Mouse (Mus musculus): ENCODE measurements around the gene Sfxn3. TPM values are rescaled to one million over a fixed set of nuclear protein-coding genes. Genes with fewer than 3 reads are reported as not detected.

Gene Sfxn3
- total and polyA plus RNA-seq, 3 experiments, result 5.0 to 10.6 TPM; not detected in 1

GRCm38 (mm10) chr19:45047935-45048643 is 786 bp downstream of the Sfxn3 start (continued):
- TF ChIP-seq ZKSCAN1 (IDR thresholded peaks at IDR 0.05; ENCODE audit: low read depth, low read length), result no peak
- TF ChIP-seq USF1 (IDR thresholded peaks at IDR 0.05; ENCODE audit: low read depth, low read length), result no peak
- no peak for TF ChIP-seq ZC3H11A (IDR thresholded peaks at IDR 0.05; ENCODE audit: low read depth, low read length)
- TF ChIP-seq SIN3A (IDR thresholded peaks at IDR 0.05; ENCODE audit: low read length), result peak; percentile 75

- Histone ChIP-seq H3K79me2 (ENCODE audit: control insufficient read depth, insufficient read depth, low read length, poor library complexity) (no peaks in the 10 kb centered on the region), H3K27me3 (ENCODE audit: control insufficient read depth in 1 of 2, insufficient read depth in 2 of 2, low read length in 2 of 2) (peaks cover 0 to under 1% of the 10 kb centered on the region in 2 experiments; a peak in 1 of 4 replicates), H3K36me3 (ENCODE audit: control insufficient read depth in 1 of 2, insufficient read depth in 2 of 2, low read length in 2 of 2) (peaks cover 0 to 5% of the 10 kb centered on the region in 2 experiments; a peak in 1 of 4 replicates), H3K4me3 (ENCODE audit: control insufficient read depth in 1 of 2, insufficient read depth in 1 of 2, low read depth in 2 of 2, low read length in 2 of 2) (peak overlapping the region; percentile 63 to 69), H3K9me3 (replicated peaks; ENCODE audit: insufficient read depth, low read length) (no peaks in the 10 kb centered on the region), H3K4me1 (ENCODE audit: control insufficient read depth in 1 of 2, insufficient read depth in 2 of 2, low read length in 2 of 2) (peaks cover 5 to 13% of the 10 kb centered on the region in 2 experiments; a peak in 3 of 4 replicates), H3K9ac (ENCODE audit: control insufficient read depth, low read depth, low read length, poor library complexity, severe bottlenecking) (peak overlapping the region; percentile 71), H3K27ac (ENCODE audit: control insufficient read depth, low read depth, low read length) (peak overlapping the region; percentile 94)
- TF ChIP-seq TCF12 (IDR thresholded peaks at IDR 0.05; ENCODE audit: low read depth, low read length) (0 out of 2 replicates have a peak, but pooled peaks have one; percentile 20), KAT2A (conservative IDR thresholded peaks at IDR 0.05; ENCODE audit: low read depth, low read length) (no peak)
- no peak for DNase-seq (ENCODE audit: low read depth, low spot score)
These were observed 1.5 kb downstream of the Sfxn3 start for GRCm38 (mm10) chr19:45048644-45049365.

GRCm38 (mm10) chr19:45049523-45049922 is 2.2 kb downstream of the Sfxn3 start:
- TF ChIP-seq NRF1 (IDR thresholded peaks at IDR 0.05; ENCODE audit: insufficient read depth, low read depth, low read length, poor library complexity, severe bottlenecking) (no peak), ZNF384 (IDR thresholded peaks at IDR 0.05; ENCODE audit: low read depth, low read length) (no peak), TCF12 (IDR thresholded peaks at IDR 0.05; ENCODE audit: low read depth, low read length) (no peak), ZC3H11A (IDR thresholded peaks at IDR 0.05; ENCODE audit: low read depth, low read length) (no peak), TBP (IDR thresholded peaks at IDR 0.05; ENCODE audit: low read depth, low read length) (no peak), MAX (IDR thresholded peaks at IDR 0.05; ENCODE audit: low read length) (no peak), ZKSCAN1 (IDR thresholded peaks at IDR 0.05; ENCODE audit: low read depth, low read length) (no peak), BHLHE40 (IDR thresholded peaks at IDR 0.05; ENCODE audit: borderline replicate concordance, low read depth, low read length) (no peak), JUND (IDR thresholded peaks at IDR 0.05; ENCODE audit: low read depth, low read length) (no peak), SIN3A (IDR thresholded peaks at IDR 0.05; ENCODE audit: low read length) (no peak), GABPA (IDR thresholded peaks at IDR 0.05; ENCODE audit: low read depth, low read length) (no peak), NELFE (IDR thresholded peaks at IDR 0.05; ENCODE audit: low read depth, low read length) (no peak), MEF2A (IDR thresholded peaks at IDR 0.05; ENCODE audit: extremely low read depth, insufficient replicate concordance, low read depth, low read length, poor library complexity, severe bottlenecking) (no peak), RCOR1 (IDR thresholded peaks at IDR 0.05; ENCODE audit: low read depth, low read length) (no peak), USF1 (IDR thresholded peaks at IDR 0.05; ENCODE audit: low read depth, low read length) (no peak), MAZ (IDR thresholded peaks at IDR 0.05; ENCODE audit: low read depth, low read length) (no peak), MYB (IDR thresholded peaks at IDR 0.05; ENCODE audit: low read depth, low read length) (no peak)
- Histone ChIP-seq H3K36me3 (ENCODE audit: control insufficient read depth in 1 of 2, insufficient read depth in 2 of 2, low read length in 2 of 2) (peaks cover 0 to 7% of the 10 kb centered on the region in 2 experiments; a peak in 1 of 4 replicates), H3K4me1 (ENCODE audit: control insufficient read depth in 1 of 2, insufficient read depth in 2 of 2, low read length in 2 of 2) (peaks cover 6 to 15% of the 10 kb centered on the region in 2 experiments), H3K9me3 (replicated peaks; ENCODE audit: insufficient read depth, low read length) (no peaks in the 10 kb centered on the region), H3K4me3 (ENCODE audit: control insufficient read depth in 1 of 2, insufficient read depth in 1 of 2, low read depth in 2 of 2, low read length in 2 of 2) (no peak overlapping the region), H3K9ac (ENCODE audit: control insufficient read depth, low read depth, low read length, poor library complexity, severe bottlenecking) (no peak overlapping the region), H3K27ac (ENCODE audit: control insufficient read depth, low read depth, low read length) (no peak overlapping the region), H3K79me2 (ENCODE audit: control insufficient read depth, insufficient read depth, low read length, poor library complexity) (no peaks in the 10 kb centered on the region), H3K27me3 (ENCODE audit: control insufficient read depth in 1 of 2, insufficient read depth in 2 of 2, low read length in 2 of 2) (no peaks in the 10 kb centered on the region)
- no peak for DNase-seq (ENCODE audit: low read depth, low spot score)

Measured in MEL (cell line).